Mouse (Mus musculus) midbrain, postnatal 0 days (tissue): Measurements from ENCODE around the gene Laptm4a. TPM values are rescaled to one million over a fixed set of nuclear protein-coding genes. Genes with fewer than 3 reads are reported as not detected.

Source experiments
- ATAC-seq: fragments of 200-750 bp; cut with Nextera tagmentation; 2 replicates; pipeline ENCODE4 v1.8.0; 2017; ENCODE audit warnings: moderate number of reproducible peaks, mild to moderate bottlenecking, moderate TSS enrichment, moderate library complexity; ENCODE audit not compliant: low FRiP score
- DNase-seq: peaks from one replicate; pipeline ENCODE4 v3.0.0-alpha.2; 2015; ENCODE audit warnings: low spot score
- H3K27ac ChIP-seq: fragments of 300-500 bp; sonication (generic); 2 replicates; pipeline ENCODE4 v1.5.1; 2014; ENCODE audit warnings: low read depth, mild to moderate bottlenecking, low read length, mixed read lengths
- H3K27me3 ChIP-seq: fragments of 300-500 bp; sonication (generic); 2 replicates; pipeline ENCODE4 v1.6.1; 2014; ENCODE audit warnings: low read length, control low read depth, mixed read lengths; ENCODE audit not compliant: insufficient read depth
- H3K36me3 ChIP-seq: fragments of 300-500 bp; sonication (generic); 2 replicates; pipeline ENCODE4 v1.6.1; 2014; ENCODE audit warnings: low read length, control low read depth, mixed read lengths; ENCODE audit not compliant: insufficient read depth
- H3K4me1 ChIP-seq: fragments of 300-500 bp; sonication (generic); 2 replicates; pipeline ENCODE4 v1.6.1; 2014; ENCODE audit warnings: mild to moderate bottlenecking, control low read depth, antibody characterized with exemption, low read length, mixed read lengths; ENCODE audit not compliant: insufficient read depth
- H3K4me2 ChIP-seq: fragments of 300-500 bp; sonication (generic); 2 replicates; pipeline ENCODE4 v1.6.1; 2014; ENCODE audit warnings: low read depth, mild to moderate bottlenecking, low read length, mixed read lengths; ENCODE audit not compliant: poor library complexity, severe bottlenecking
- H3K4me3 ChIP-seq: fragments of 300-500 bp; sonication (generic); 2 replicates; pipeline ENCODE4 v1.5.1; 2014; ENCODE audit warnings: low read depth, mild to moderate bottlenecking, low read length, moderate library complexity
- H3K9ac ChIP-seq: fragments of 300-500 bp; sonication (generic); replicated peaks from 2 replicates; pipeline ENCODE4 v1.6.1; 2014; ENCODE audit warnings: mild to moderate bottlenecking, low read length, moderate library complexity, mixed read lengths; ENCODE audit not compliant: poor library complexity, severe bottlenecking
- H3K9me3 ChIP-seq: fragments of 300-500 bp; sonication (generic); 2 replicates; pipeline ENCODE4 v1.6.1; 2016; ENCODE audit warnings: low read length, control low read depth
- CTCF ChIP-seq: IDR thresholded peaks from 2 replicates; pipeline ENCODE4 v1.5.1; 2016; ENCODE audit warnings: antibody characterized with exemption, mild to moderate bottlenecking
- WGBS: fragments of 180-500 bp; shearing (Covaris S2); extraction: QIAGEN DNeasy Blood & Tissue Kit; methylation state at CpG from one replicate; pipeline ENCODE4 v1.1.7; 2014; 5-methylcytosine and 5-hydroxymethylcytosine counted together
- polyA plus RNA-seq: library from polyadenylated mRNA; unstranded; fragments of >200 nt; fragmentation: Nextera tagmentation; extraction: Ambion mirVana; gene quantifications from 2 replicates; pipeline ENCODE4 v1.2.1, GENCODE M21; 2015
- total RNA-seq: library from RNA; depleted of rRNA; stranded (reverse); fragments of >200 nt; gene quantifications from 2 replicates; pipeline ENCODE4 v1.2.3, GENCODE M21; 2014

The Laptm4a gene
- total and polyA plus RNA-seq, 2 experiments from 2014 or later = 177 to 225 TPM

- ATAC-seq (no peak), DNase-seq (peak; percentile 72)
- Histone ChIP-seq H3K36me3 (no peaks in the 10 kb centered on the region), H3K4me2 (no peak overlapping the region), H3K9ac (no peak overlapping the region), H3K27ac (no peak overlapping the region), H3K27me3 (no peaks in the 10 kb centered on the region), H3K9me3 (no peaks in the 10 kb centered on the region), H3K4me3 (no peak overlapping the region), H3K4me1 (no peaks in the 10 kb centered on the region)
- 18% methylated on average over 10 of the region's 10 CpGs for WGBS
- TF ChIP-seq CTCF = peak; percentile 81
These were observed 32.3 kb upstream of the Laptm4a start for GRCm38 (mm10) chr12:8889117-8889665.

- Histone ChIP-seq H3K9me3 (no peaks in the 10 kb centered on the region), H3K4me1 (no peaks in the 10 kb centered on the region), H3K4me2 (peak overlapping the region; percentile 34), H3K27ac (no peak overlapping the region), H3K4me3 (no peak overlapping the region), H3K36me3 (no peaks in the 10 kb centered on the region), H3K9ac (no peak overlapping the region), H3K27me3 (no peaks in the 10 kb centered on the region)
- TF ChIP-seq CTCF = no peak
- DNase-seq (no peak), ATAC-seq (no peak)
- 35% methylated on average over 14 of the region's 21 CpGs for WGBS
These were observed 28.5 kb upstream of the Laptm4a start for GRCm38 (mm10) chr12:8892876-8893532.

GRCm38 (mm10) chr12:8897140-8897539 lies 24.3 kb upstream of the Laptm4a start:
- H3K4me2 ChIP-seq = no peak overlapping the region
- no peak for TF ChIP-seq CTCF
- H3K36me3 ChIP-seq = no peaks in the 10 kb centered on the region
- H3K4me1 ChIP-seq = peaks cover 8% of the 10 kb centered on the region; the same call in 1 of the 2 replicates
- ATAC-seq (no peak), DNase-seq (no peak)
- WGBS = 62% methylated on average over 7 of the region's 7 CpGs
- no peaks in the 10 kb centered on the region for H3K9me3 ChIP-seq
- no peak overlapping the region for H3K4me3 ChIP-seq
- H3K27me3 ChIP-seq = no peaks in the 10 kb centered on the region
- H3K9ac ChIP-seq = no peak overlapping the region
- no peak overlapping the region for H3K27ac ChIP-seq

DNA sequence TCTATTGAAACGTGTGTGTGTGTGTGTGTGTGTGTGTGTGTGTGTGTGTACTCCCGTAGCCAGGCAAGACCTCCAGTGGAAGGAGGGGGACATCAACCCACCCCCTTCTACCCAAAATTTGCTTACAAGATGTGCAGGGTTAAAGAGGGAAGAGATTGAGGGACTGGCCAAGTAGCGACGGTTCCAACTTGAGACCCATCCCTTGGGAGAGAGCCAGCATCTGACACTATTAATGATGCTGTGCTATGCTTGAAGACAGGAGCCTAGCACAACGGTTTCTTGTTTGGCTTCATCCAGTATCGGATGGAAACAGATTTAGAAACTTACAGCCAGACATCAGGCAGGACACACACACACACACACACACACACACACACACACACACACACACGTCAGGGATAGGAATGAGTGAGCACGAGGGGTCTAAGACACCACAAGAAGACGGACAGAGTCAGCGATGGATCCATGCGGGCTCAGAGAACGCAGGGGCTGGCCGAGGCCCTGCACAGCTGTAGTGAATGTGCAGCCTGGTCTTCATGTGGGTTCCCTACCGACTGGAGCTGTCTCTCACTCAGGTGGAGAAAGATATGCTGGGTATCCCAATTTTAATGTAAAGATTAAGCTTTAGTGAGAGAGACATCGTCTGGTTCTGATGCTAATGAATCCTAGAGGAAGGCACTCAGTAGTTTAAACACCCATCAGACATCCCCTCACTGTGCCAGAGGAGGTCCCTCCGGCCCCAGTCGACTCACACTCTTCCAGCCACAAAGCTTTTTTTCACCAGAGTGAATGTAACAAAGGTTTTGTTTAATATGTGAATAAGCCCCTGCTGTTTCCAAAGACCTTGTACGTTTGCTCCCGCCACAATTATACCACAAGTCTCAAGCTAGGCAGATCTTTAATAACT lies 22.3 kb upstream of the Laptm4a start:
- peaks cover 8% of the 10 kb centered on the region; the same call in 1 of the 2 replicates for H3K4me1 ChIP-seq
- H3K27me3 ChIP-seq = no peaks in the 10 kb centered on the region
- no peak overlapping the region for H3K4me3 ChIP-seq
- no peaks in the 10 kb centered on the region for H3K9me3 ChIP-seq
- H3K9ac ChIP-seq = no peak overlapping the region
- 0 out of 2 replicates have a peak, but pooled peaks have one; percentile 31 for ATAC-seq
- H3K4me2 ChIP-seq = no peak overlapping the region
- no peak for TF ChIP-seq CTCF
- WGBS = 40% methylated on average over 19 of the region's 19 CpGs
- H3K27ac ChIP-seq = no peak overlapping the region
- H3K36me3 ChIP-seq = no peaks in the 10 kb centered on the region
- DNase-seq = peak; percentile 30

- no peak overlapping the region for H3K4me2 ChIP-seq
- no peaks in the 10 kb centered on the region for H3K27me3 ChIP-seq
- H3K9ac ChIP-seq = no peak overlapping the region
- H3K36me3 ChIP-seq = no peaks in the 10 kb centered on the region
- ATAC-seq (no peak), DNase-seq (no peak)
- no peak overlapping the region for H3K27ac ChIP-seq
- H3K4me3 ChIP-seq = no peak overlapping the region
- H3K9me3 ChIP-seq = no peaks in the 10 kb centered on the region
- TF ChIP-seq CTCF = no peak
- WGBS = 23% methylated on average over 4 of the region's 4 CpGs
- peaks cover 8% of the 10 kb centered on the region; the same call in 1 of the 2 replicates for H3K4me1 ChIP-seq
These were observed 21.3 kb upstream of the Laptm4a start for GRCm38 (mm10) chr12:8900107-8900698.
